ENCODE assay signal across 27 mouse cellular contexts in the genomic region with DNA sequence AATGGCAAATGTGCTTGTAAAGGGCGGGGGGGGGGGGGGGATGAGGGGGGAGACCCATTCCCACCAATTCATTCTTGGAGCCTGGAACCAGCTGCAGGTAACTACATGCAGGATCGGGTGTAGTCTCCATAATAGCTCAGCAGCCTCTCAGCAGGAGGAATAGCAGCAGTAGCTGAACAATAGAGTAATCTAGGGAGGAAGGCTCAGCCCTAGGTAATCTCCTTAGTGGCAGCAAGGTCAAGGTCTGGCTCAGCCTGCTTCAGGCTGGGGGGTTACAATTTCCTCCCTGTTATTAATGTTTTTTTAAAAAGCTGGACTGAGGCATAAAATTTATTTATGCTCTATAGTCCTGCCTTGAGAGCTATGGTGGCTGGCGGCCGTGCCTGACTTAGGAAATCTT.
"Had no signal": no experiment of that assay in that cellular context is flagged by ENCODE, and none has a peak within 500 bp of the region (broad histone marks: within the 10 kb centered on the region; RNA-seq: fewer than 3 reads in every experiment).

No protein-coding gene starts in this region.

- H3K9ac ChIP-seq: heart, embryonic 12.5 days; hindbrain, embryonic 12.5 days; hindbrain, embryonic 14.5 days; intestine, embryonic 15.5 days; limb, embryonic 12.5 days; liver, embryonic 13.5 days had no signal

- ATAC-seq: hindbrain, embryonic 16.5 days; inflammation-experienced regulatory T-cells, adult 6 months; intestine, embryonic 15.5 days; intestine, postnatal 0 days had no signal

- H3K4me2 ChIP-seq: heart, embryonic 12.5 days; hindbrain, embryonic 12.5 days; hindbrain, embryonic 14.5 days; intestine, embryonic 15.5 days; limb, embryonic 12.5 days; liver, embryonic 11.5 days; liver, embryonic 13.5 days had no signal

- H3K9me3 ChIP-seq: intestine, embryonic 15.5 days; limb, embryonic 10.5 days; liver, embryonic 13.5 days had no signal

- H3K4me3 ChIP-seq: gastrocnemius, adult 2 months; heart, embryonic 10.5 days; heart, embryonic 12.5 days; hindbrain, embryonic 10.5 days; hindbrain, embryonic 12.5 days; intestine, embryonic 15.5 days; layer of hippocampus, adult 2 months; left cerebral cortex, adult 2 months; limb, embryonic 10.5 days; limb, embryonic 12.5 days; liver, embryonic 13.5 days had no signal

- H3K4me1 ChIP-seq: heart, embryonic 10.5 days; heart, embryonic 12.5 days; hindbrain, embryonic 10.5 days; hindbrain, embryonic 12.5 days; intestine, embryonic 15.5 days; limb, embryonic 10.5 days; limb, embryonic 12.5 days; liver, embryonic 13.5 days had no signal

- H3K27me3 ChIP-seq: heart, embryonic 12.5 days; hindbrain, embryonic 12.5 days; intestine, embryonic 15.5 days; limb, embryonic 12.5 days; liver, embryonic 13.5 days had no signal

- DNase-seq: gastrocnemius, adult 2 months; gastrocnemius, postnatal 10 days; gastrocnemius, postnatal 25 days; heart, adult 18-20 months; heart, postnatal 10 days; heart, postnatal 4 days; kidney, adult 18-20 months; kidney, adult 8-10 months; kidney, postnatal 10 days; kidney, postnatal 25 days; kidney, postnatal 4 days; liver; liver, embryonic 13.5 days had no signal

- H3K27ac ChIP-seq: gastrocnemius, adult 2 months; heart, embryonic 10.5 days; hindbrain, embryonic 10.5 days; hindbrain, embryonic 12.5 days; hindbrain, embryonic 14.5 days; intestine, embryonic 15.5 days; layer of hippocampus, adult 2 months; left cerebral cortex, adult 2 months; limb, embryonic 10.5 days; limb, embryonic 12.5 days; liver, embryonic 13.5 days had no signal

- H3K36me3 ChIP-seq: heart, embryonic 10.5 days; heart, embryonic 12.5 days; hindbrain, embryonic 10.5 days; hindbrain, embryonic 12.5 days; intestine, embryonic 15.5 days; limb, embryonic 10.5 days; limb, embryonic 12.5 days; liver, embryonic 13.5 days had no signal
